Comparison of ENCODE assay signal across 19 mouse cellular contexts in the genomic region with DNA sequence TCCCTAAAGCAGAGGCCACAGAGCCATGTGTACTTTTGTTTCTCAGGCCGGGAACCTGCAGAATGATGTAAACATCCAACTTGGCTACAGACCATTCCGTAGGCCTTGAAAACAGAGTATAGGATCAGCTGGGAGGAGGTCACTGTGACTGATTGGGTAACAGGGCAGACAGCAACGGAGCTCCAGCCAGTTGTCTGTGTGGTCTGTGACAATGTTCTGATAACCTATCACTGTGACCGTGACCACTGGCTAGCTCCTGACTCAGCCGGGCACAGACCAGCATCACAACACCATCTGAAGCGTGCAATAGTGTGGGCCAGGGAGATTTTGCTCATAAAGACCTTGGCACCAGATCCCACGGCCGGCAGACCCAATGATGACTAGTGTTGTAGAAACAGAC.
A peak's percentile ranks its signal among the peaks of the same experiment; 100 is the strongest.
DNase-seq lines count a peak whose midpoint lies in the region; ATAC-seq lines count a peak whose summit lies in the region.
"Had no signal": no experiment of that assay in that cellular context is flagged by ENCODE, and none has a peak within 500 bp of the region (broad histone marks: within the 10 kb centered on the region; RNA-seq: fewer than 3 reads in every experiment).

No protein-coding gene starts in this region.

- H3K36me3 ChIP-seq in megakaryocyte, embryonic 14.5 days (replicated peaks; ENCODE audit: low read length), result no peaks in the 10 kb centered on the region
- H3K36me3 ChIP-seq in liver, embryonic 16.5 days (ENCODE audit: control insufficient read depth, insufficient read depth), result no peaks in the 10 kb centered on the region
- H3K36me3 ChIP-seq in hindbrain, embryonic 14.5 days (replicated peaks; ENCODE audit: control insufficient read depth, insufficient read depth), result no peaks in the 10 kb centered on the region
- H3K36me3 ChIP-seq: limb, embryonic 12.5 days; neural tube, embryonic 12.5 days had no signal

- peak; percentile 90 for DNase-seq in adrenal gland, adult 2 months
- DNase-seq in adrenal gland, postnatal 36 days, result peak; percentile 76 to 84
- no peak for DNase-seq in hindbrain, embryonic 14.5 days (ENCODE audit: low spot score)
- DNase-seq in cerebellum, postnatal 10 days, result no peak
- DNase-seq: B cell, adult 2 months; cerebellum, adult 18-20 months; gastrocnemius, postnatal 10 days; kidney, adult 11 months; lung, embryonic 14.5 days; lung, postnatal 4 days; right cerebral cortex, postnatal 4 days had no signal

- WGBS in liver, embryonic 16.5 days (ENCODE audit: insufficient replicate concordance), result 47% methylated on average over 8 of the region's 8 CpGs
- 89% methylated on average over 8 of the region's 8 CpGs for WGBS in hindbrain, embryonic 14.5 days

- no peak overlapping the region for H3K27ac ChIP-seq in liver, embryonic 16.5 days (ENCODE audit: low read length)
- H3K27ac ChIP-seq in hindbrain, embryonic 14.5 days, result no peak overlapping the region
- H3K27ac ChIP-seq: hindbrain, postnatal 0 days; limb, embryonic 12.5 days; neural tube, embryonic 12.5 days; stomach, postnatal 0 days had no signal

- ATAC-seq in megakaryocyte, adult 5-6 weeks (ENCODE audit: poor library complexity, severe bottlenecking), result no peak
- peak; percentile 95 for ATAC-seq in liver, embryonic 16.5 days (ENCODE audit: low read depth)
- no peak for ATAC-seq in hindbrain, embryonic 14.5 days (ENCODE audit: low FRiP score)
- ATAC-seq: hindbrain, postnatal 0 days had no signal

- peak overlapping the region; percentile 38 for H3K4me3 ChIP-seq in megakaryocyte, embryonic 14.5 days (replicated peaks)
- H3K4me3 ChIP-seq in liver, embryonic 16.5 days (ENCODE audit: low read depth, low read length), result no peak overlapping the region
- no peak overlapping the region for H3K4me3 ChIP-seq in hindbrain, embryonic 14.5 days (replicated peaks; ENCODE audit: low read length)
- H3K4me3 ChIP-seq: limb, embryonic 12.5 days; neural tube, embryonic 12.5 days had no signal

- no peaks in the 10 kb centered on the region for H3K27me3 ChIP-seq in megakaryocyte, embryonic 14.5 days (replicated peaks)
- H3K27me3 ChIP-seq in liver, embryonic 16.5 days (ENCODE audit: control insufficient read depth, insufficient read depth, low read depth, low read length), result no peaks in the 10 kb centered on the region
- no peaks in the 10 kb centered on the region for H3K27me3 ChIP-seq in hindbrain, embryonic 14.5 days (ENCODE audit: control insufficient read depth, insufficient read depth, low read length)
- H3K27me3 ChIP-seq: limb, embryonic 12.5 days; neural tube, embryonic 12.5 days had no signal

- no peak overlapping the region for H3K4me2 ChIP-seq in liver, embryonic 16.5 days (ENCODE audit: low read depth, low read length)
- H3K4me2 ChIP-seq in hindbrain, embryonic 14.5 days (replicated peaks), result no peak overlapping the region
- H3K4me2 ChIP-seq: limb, embryonic 12.5 days; lung, embryonic 14.5 days; midbrain, embryonic 11.5 days; neural tube, embryonic 12.5 days had no signal

- H3K9me3 ChIP-seq in megakaryocyte, embryonic 14.5 days, result peaks cover 6% of the 10 kb centered on the region
- H3K9me3 ChIP-seq in liver, embryonic 16.5 days (replicated peaks; ENCODE audit: control insufficient read depth, low read length), result no peaks in the 10 kb centered on the region
- peaks cover 5% of the 10 kb centered on the region; the same call in 1 of the 2 replicates for H3K9me3 ChIP-seq in hindbrain, embryonic 14.5 days (ENCODE audit: control insufficient read depth, low read length)
- H3K9me3 ChIP-seq: limb, embryonic 12.5 days had no signal

- H3K9ac ChIP-seq in liver, embryonic 16.5 days (ENCODE audit: low read depth, low read length), result no peak overlapping the region
- no peak overlapping the region for H3K9ac ChIP-seq in hindbrain, embryonic 14.5 days
- H3K9ac ChIP-seq: limb, embryonic 12.5 days; lung, embryonic 14.5 days; neural tube, embryonic 12.5 days had no signal

- peaks cover 33% of the 10 kb centered on the region for H3K4me1 ChIP-seq in megakaryocyte, embryonic 14.5 days
- H3K4me1 ChIP-seq in liver, embryonic 16.5 days (ENCODE audit: control insufficient read depth, low read depth, low read length), result no peaks in the 10 kb centered on the region
- H3K4me1 ChIP-seq in hindbrain, embryonic 14.5 days (replicated peaks; ENCODE audit: control insufficient read depth, insufficient read depth, low read length), result peaks cover 7% of the 10 kb centered on the region; the same call in 1 of the 2 replicates
- H3K4me1 ChIP-seq: limb, embryonic 12.5 days had no signal

Comparison
In these comparisons a context has a peak if more than half of its experiments do, and no peak if none do; other contexts are left out.
1. DNase-seq: peak in adrenal gland, adult 2 months (single experiment) and adrenal gland, postnatal 36 days (2 of 2); none in hindbrain, embryonic 14.5 days (single experiment) and cerebellum, postnatal 10 days (0 of 2).